Mouse (Mus musculus) adrenal gland (tissue): Measurements from ENCODE around the gene Acap2.

Source experiments
- intact Hi-C: fragments of 180-260 bp; cut with DNase I; formaldehyde crosslinking; loops from one replicate; pipeline ENCODE4 v1.15.1; 2025
- long read RNA-seq, 2 experiments: library from polyadenylated mRNA; unstranded; transcript quantifications; one replicate each; pipeline ENCODE4 v2.0.0; 2020; ENCODE audit warnings: borderline replicate concordance in 1 of 2; ENCODE audit not compliant: insufficient replicate concordance in 1 of 2

Acap2 gene
- long read RNA-seq, experiment 1, partial matches to known transcripts, result 6 of 11 reads
- long read RNA-seq, experiment 1, other reads (novel, unspliced or antisense), result 5 of 11 reads
- long read RNA-seq, experiment 2, partial matches to known transcripts, result 14 of 22 reads
- long read RNA-seq, experiment 2, other reads (novel, unspliced or antisense), result 8 of 22 reads

DNA sequence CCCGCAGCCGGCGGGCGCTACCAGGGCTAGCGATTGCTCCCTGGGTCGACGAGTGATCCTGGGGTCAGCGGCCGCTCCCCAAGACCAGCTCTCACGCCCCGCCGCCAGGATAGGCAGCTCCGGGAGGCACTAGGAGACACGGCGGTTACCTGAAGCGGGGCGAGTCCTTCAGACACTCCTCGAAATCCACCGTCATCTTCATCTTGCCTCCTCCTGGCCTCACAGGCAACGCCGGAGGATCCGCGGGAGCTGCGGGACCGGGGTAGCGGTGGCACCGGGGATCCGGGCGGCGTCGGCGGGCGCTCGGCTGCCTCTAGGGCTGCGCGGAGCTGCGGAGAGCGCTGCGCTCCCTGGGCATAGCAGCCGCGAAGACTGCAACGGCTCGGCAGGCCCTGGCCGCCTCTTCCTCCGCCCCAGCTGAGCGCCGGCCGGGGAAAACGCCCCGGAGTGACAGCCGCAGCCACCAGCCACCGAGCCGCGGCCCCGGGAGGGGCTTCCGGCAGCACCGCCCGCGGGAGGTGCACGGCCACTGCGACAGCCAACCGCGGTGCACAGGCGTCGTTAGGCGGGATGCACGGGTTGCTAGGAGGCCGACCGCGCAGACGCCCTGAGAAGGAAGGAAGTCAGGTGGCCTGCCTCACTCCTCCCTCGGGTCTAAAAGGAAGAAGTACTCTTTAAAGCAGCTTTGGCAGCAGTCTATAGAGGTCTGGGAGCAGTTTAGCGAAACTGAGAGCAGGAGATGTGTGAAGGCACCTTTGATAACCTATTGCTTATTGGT lies at the start of gene Acap2:
Acap2 (minus strand) TSS at position 456 of the 778 bp plus-strand sequence.
- intact Hi-C loops, result loop anchor here (5.0 kb wide), 2 partner anchors 71 to 119 kb away; partner anchors contain the start of gene Xxylt1

DNA sequence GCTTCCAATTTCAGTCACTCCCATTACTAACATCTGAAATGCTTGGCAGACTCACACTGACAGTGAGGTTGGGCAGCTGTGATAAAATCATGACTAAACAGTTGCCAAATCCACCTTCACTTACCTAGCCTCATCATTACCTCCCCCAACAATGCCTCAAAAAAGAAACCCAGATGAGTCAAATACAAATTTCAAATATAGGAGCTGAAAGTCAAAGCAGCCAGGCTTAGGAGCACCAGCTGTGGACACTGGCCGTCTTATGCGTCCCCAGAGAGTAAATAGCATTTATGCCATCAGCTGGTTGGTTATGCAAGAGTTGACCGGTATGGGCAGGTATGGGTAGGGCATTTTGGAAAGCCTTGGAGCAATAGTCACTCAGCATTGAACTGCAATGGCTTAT lies 48.4 kb upstream of the Acap2 start:
- intact Hi-C loops, result no loop called here

DNA sequence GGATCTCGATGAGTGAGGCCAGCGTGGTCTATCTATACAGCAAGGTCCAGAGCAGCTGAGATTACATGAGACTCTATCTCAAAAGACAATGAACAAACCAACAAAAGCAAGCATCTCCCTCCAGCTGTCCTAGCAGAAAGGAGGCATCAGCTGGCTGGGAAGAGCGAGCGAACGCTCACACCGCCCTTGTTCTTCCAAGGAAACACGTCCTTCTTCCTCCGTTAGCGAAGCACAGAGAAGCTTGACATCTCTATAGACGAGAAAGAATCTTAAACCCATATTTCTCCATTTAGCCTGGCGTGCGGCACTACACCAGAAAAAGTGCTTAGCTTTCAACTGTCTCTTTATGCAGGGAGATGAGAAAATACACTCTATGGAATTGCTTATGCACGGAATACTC lies 47.7 kb upstream of the Acap2 start:
- intact Hi-C loops, result no loop called here

- intact Hi-C loops, result no loop called here
Observed at GRCm38 (mm10) chr16:31247442-31247841, 46.4 kb upstream of the Acap2 start.

GRCm38 (mm10) chr16:31244053-31244452 lies 43.0 kb upstream of the Acap2 start:
- intact Hi-C loops, result loop anchor here (5.0 kb wide), 1 partner anchor 103 kb away; no protein-coding TSS in a partner anchor

GRCm38 (mm10) chr16:31241433-31241832 lies 40.4 kb upstream of the Acap2 start:
- intact Hi-C loops, result loop anchor here (5.0 kb wide), 1 partner anchor 106 kb away; no protein-coding TSS in a partner anchor

DNA sequence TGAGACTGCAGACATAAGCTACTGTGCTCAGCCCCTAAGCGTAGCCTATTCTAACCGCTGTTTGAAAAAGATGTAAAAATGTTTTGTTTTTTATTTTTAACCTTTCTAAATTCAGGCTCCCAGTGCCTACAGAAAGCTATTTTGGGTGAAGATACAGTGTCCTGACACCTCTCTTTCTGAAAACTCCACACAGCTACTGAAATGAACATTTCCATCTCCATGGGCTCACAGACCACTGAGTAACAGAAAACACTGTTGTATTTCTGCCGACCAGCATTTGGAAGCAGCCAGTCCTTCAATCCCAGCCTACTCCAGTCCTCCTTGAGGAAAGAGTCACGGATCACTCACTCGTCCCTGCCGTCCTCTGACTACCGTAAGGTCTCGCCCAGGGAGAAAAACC lies 39.5 kb upstream of the Acap2 start:
- intact Hi-C loops, result loop anchor here (5.0 kb wide), 1 partner anchor 107 kb away; no protein-coding TSS in a partner anchor

- intact Hi-C loops, result no loop called here
Observed at GRCm38 (mm10) chr16:31238281-31238680, 37.2 kb upstream of the Acap2 start.

- intact Hi-C loops, result no loop called here
Observed at GRCm38 (mm10) chr16:31235457-31236310, 34.6 kb upstream of the Acap2 start.

- intact Hi-C loops, result no loop called here
Observed at GRCm38 (mm10) chr16:31234808-31235456, 33.9 kb upstream of the Acap2 start.

GRCm38 (mm10) chr16:31234356-31234755 lies 33.3 kb upstream of the Acap2 start:
- intact Hi-C loops, result no loop called here

- intact Hi-C loops, result no loop called here
Observed at GRCm38 (mm10) chr16:31233541-31234339, 32.7 kb upstream of the Acap2 start.

DNA sequence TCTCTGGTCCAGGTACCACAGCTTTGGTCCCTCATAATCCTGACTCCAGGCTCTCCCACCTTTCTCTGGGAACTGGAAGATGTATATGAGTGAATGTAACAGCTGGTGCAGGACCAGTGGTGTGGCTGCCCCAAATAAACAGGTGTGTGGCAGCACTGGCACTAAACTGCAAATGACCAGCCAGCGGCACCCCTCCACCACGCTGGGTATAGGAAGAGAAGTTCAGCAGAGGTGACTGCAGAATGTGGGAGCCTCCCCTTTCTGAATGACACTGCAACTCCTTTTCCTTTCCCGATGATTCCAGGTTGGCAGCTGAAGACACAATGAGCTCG lies 32.1 kb upstream of the Acap2 start:
- intact Hi-C loops, result no loop called here

DNA sequence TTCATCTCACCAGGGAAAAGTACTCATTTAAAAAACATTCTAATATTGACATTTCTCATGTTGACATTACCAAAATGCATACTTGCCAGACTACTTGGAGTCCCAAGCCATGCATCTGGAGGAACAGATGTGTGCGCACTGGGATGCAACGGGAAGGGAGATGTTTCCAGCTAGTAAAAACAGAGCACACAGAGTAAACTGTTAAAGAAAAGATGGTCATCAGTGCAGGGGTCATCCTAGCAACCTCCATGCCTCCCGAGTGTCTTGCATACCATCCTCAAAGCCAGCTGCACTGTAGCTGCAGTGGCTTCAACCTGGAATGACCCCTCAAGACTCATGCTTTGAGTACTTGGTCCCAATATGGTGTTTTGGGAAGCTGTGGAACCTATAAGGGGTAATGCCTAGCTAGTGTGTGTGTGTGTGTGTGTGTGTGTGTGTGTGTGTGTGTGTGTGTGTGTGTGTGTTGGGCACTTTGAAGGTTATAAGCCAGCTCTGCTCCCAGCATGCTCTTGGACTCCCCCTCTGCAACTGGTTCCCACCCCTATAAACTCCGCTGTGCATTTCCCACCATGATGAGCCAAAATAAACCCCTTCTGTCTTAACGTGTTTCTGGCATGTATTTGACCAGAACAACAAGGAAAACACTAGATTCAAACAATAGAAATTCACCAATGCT lies 31.6 kb upstream of the Acap2 start:
- intact Hi-C loops, result no loop called here

GRCm38 (mm10) chr16:31231591-31231990 lies 30.5 kb upstream of the Acap2 start:
- intact Hi-C loops, result no loop called here

GRCm38 (mm10) chr16:31227746-31228145 lies 26.7 kb upstream of the Acap2 start:
- intact Hi-C loops, result no loop called here

DNA sequence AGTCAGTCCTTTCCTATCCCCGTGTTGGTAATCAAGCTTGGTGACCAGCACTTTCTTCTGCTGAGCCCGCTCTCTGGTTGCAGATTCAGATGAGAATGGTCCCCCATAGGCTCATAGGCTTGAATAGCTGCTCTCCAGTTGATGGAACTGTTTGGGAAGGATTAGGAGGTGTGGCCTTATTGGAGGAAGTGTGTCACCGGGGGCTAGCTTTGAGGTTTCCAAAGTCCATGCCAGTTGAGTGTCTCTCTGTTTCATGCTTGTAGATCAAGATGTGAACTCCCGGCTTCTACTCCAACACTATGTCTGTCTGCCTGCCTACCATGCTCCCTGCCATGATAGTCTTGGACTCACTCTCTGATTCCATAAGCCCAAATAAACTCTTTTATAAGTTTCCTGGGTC lies 14.2 kb upstream of the Acap2 start:
- intact Hi-C loops, result no loop called here

DNA sequence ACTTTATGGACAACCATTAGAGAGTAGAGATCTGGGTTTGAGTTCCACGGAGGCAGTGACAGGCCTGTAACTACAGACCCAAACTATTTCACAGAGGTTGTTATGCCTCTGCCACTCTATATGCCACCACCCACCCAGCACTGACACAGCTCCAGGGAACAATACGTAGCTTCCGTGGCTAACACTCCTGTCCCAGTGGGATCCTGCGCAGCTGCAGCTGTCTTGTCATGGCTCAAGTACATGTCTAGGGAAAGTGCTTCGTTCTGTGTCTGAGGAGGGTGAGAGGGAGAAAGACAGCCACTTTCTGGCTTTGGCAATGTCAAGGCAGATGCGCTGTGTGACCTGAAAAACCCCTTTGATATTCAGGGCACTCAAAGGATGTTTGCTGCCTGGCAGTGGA lies 12.4 kb upstream of the Acap2 start:
- intact Hi-C loops, result no loop called here

GRCm38 (mm10) chr16:31211503-31211902 lies 10.5 kb upstream of the Acap2 start:
- intact Hi-C loops, result no loop called here

GRCm38 (mm10) chr16:31210453-31210852 lies 9.4 kb upstream of the Acap2 start:
- intact Hi-C loops, result no loop called here
